Mouse (Mus musculus) C3H10T1/2 (cell line): Measurements from ENCODE around the gene Gm21698. TPM values are rescaled to one million over a fixed set of nuclear protein-coding genes. Genes with fewer than 3 reads are reported as not detected.

Experiments used
- polyA plus RNA-seq, 2 experiments: library from polyadenylated mRNA; unstranded; fragments of >200 nt; fragmentation: generic; extraction: Trizol; gene quantifications; one replicate each; pipeline ENCODE4 v1.2.1; 2012; ENCODE audit warnings: missing spikeins in 2 of 2

Gm21698 gene
- polyA plus RNA-seq, result under 1 TPM in 1 of 2 experiments, not detected in 1; 0.02 TPM

DNA sequence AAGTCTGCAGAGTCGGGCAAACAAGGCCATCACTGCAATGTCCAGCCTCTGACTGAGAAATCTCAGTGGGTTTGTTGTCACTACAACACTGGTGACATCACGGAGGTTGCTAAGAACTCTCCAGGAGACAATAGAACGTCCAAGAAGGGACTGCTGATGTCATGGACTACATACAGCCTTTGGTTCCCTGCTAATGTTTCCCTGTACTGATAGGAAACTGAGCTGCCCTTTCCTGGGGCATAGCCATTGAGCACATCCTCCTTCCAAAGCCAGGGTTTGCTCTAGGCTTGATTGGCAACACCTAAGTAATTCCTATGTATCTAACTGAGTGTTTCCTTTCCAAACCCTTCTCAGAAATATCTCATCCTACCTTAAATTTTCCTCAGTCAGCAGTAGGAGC, at the start of gene Gm21698:
Gene Gm21698, minus strand, starts transcription at position 101 of the 400 bp plus-strand sequence.

DNA sequence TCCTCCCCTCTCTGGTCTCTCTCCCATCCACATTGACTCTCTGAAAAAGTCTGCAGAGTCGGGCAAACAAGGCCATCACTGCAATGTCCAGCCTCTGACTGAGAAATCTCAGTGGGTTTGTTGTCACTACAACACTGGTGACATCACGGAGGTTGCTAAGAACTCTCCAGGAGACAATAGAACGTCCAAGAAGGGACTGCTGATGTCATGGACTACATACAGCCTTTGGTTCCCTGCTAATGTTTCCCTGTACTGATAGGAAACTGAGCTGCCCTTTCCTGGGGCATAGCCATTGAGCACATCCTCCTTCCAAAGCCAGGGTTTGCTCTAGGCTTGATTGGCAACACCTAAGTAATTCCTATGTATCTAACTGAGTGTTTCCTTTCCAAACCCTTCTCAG, 34.4 kb upstream of the Gm21698 start, which contains the start of gene Gm5862:
Gene Gm5862, minus strand, starts transcription at position 101 of the 400 bp plus-strand sequence.

DNA sequence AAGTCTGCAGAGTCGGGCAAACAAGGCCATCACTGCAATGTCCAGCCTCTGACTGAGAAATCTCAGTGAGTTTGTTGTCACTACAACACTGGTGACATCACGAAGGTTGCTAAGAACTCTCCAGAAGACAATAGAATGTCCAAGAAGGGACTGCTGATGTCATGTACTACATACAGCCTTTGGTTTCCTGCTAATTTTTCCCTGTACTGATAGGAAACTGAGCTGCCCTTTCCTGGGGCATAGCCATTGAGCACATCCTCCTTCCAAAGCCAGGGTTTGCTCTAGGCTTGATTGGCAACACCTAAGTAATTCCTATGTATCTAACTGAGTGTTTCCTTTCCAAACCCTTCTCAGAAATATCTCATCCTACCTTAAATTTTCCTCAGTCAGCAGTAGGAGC, 16.2 kb upstream of the Gm21698 start, which contains the start of gene Gm1979:
Gene Gm1979, minus strand, starts transcription at position 101 of the 400 bp plus-strand sequence.

DNA sequence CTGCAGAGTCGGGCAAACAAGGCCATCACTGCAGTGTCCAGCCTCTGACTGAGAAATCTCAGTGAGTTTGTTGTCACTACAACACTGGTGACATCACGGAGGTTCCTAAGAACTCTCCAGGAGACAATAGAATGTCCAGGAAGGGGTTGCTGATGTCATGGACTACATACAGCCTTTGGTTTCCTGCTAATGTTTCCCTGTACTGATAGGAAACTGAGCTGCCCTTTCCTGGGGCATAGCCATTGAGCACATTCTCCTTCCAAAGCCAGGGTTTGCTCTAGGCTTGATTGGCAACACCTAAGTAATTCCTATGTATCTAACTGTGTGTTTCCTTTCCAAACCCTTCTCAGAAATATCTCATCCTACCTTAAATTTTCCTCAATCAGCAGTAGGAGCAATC, 15.9 kb downstream of the Gm21698 start, which contains the start of gene Gm21680:
Gene Gm21680, minus strand, starts transcription at position 101 of the 400 bp plus-strand sequence.

DNA sequence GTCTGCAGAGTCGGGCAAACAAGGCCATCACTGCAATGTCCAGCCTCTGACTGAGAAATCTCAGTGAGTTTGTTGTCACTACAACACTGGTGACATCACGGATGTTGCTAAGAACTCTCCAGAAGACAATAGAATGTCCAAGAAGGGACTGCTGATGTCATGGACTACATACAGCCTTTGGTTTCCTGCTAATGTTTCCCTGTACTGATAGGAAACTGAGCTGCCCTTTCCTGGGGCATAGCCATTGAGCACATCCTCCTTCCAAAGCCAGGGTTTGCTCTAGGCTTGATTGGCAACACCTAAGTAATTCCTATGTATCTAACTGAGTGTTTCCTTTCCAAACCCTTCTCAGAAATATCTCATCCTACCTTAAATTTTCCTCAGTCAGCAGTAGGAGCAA, 34.1 kb downstream of the Gm21698 start, which contains the start of gene Gm21671:
Gene Gm21671, minus strand, starts transcription at position 101 of the 400 bp plus-strand sequence.

DNA sequence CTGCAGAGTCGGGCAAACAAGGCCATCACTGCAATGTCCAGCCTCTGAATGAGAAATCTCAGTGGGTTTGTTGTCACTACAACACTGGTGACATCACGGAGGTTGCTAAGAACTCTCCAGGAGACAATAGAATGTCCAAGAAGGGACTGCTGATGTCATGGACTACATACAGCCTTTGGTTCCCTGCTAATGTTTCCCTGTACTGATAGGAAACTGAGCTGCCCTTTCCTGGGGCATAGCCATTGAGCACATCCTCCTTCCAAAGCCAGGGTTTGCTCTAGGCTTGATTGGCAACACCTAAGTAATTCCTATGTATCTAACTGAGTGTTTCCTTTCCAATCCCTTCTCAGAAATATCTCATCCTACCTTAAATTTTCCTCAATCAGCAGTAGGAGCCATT, 46.2 kb downstream of the Gm21698 start, which contains the start of gene Gm21663:
Gene Gm21663, minus strand, starts transcription at position 101 of the 400 bp plus-strand sequence.

Other genes with a start within 250 kb of the Gm21698 start
- 1 to 10 TPM in 1 of 2 experiments, under 1 TPM in 1; 0.96 to 1.1 TPM for gene Actr3b, start 228.7 kb downstream of the Gm21698 start, polyA plus RNA-seq
- gene Gm21663, start 46.3 kb downstream of the Gm21698 start, polyA plus RNA-seq, result not detected
- not detected for gene Gm21671, start 34.2 kb downstream of the Gm21698 start, polyA plus RNA-seq
- under 1 TPM; 0.02 to 0.04 TPM for gene Gm21680, start 16.0 kb downstream of the Gm21698 start, polyA plus RNA-seq
- not detected for gene Gm1979, start 16.1 kb upstream of the Gm21698 start, polyA plus RNA-seq
- not detected for gene Gm5862, start 34.3 kb upstream of the Gm21698 start, polyA plus RNA-seq
- gene Speer4a, start 50.9 kb upstream of the Gm21698 start, polyA plus RNA-seq, result not detected
- not detected for gene Gm7347, start 69.9 kb upstream of the Gm21698 start, polyA plus RNA-seq
- not detected for gene Gm10471, start 100.6 kb upstream of the Gm21698 start, polyA plus RNA-seq
- gene 5031410I06Rik, start 116.7 kb upstream of the Gm21698 start, polyA plus RNA-seq, result under 1 TPM; 0.04 TPM
- gene Gm10220, start 132.8 kb upstream of the Gm21698 start, polyA plus RNA-seq, result not detected